9 mouse cellular contexts compared by ENCODE assay signal in genomic region chr19:40369852-40370811, GRCm38 (mm10).
DNase-seq lines count a peak whose midpoint lies in the region; ATAC-seq and TF ChIP-seq lines count a peak whose summit lies in the region.
"Had no signal": no experiment of that assay in that cellular context is flagged by ENCODE, and none has a peak within 500 bp of the region (broad histone marks: within the 10 kb centered on the region; RNA-seq: fewer than 3 reads in every experiment).

No protein-coding gene starts in this region.

- no peaks in the 10 kb centered on the region for H3K9me3 ChIP-seq in lung, postnatal 0 days (ENCODE audit: low read length)
- H3K9me3 ChIP-seq in kidney, postnatal 0 days (replicated peaks; ENCODE audit: low read length) = no peaks in the 10 kb centered on the region
- H3K9me3 ChIP-seq in stomach, embryonic 15.5 days = no peaks in the 10 kb centered on the region
- H3K9me3 ChIP-seq: hindbrain, embryonic 15.5 days had no signal

- WGBS in lung, postnatal 0 days = 40% methylated on average over 18 of the region's 18 CpGs
- 47% methylated on average over 18 of the region's 18 CpGs for WGBS in kidney, postnatal 0 days
- 42% methylated on average over 18 of the region's 18 CpGs for WGBS in stomach, embryonic 15.5 days

- H3K36me3 ChIP-seq in lung, postnatal 0 days (ENCODE audit: insufficient read depth, low read length) = no peaks in the 10 kb centered on the region
- H3K36me3 ChIP-seq in kidney, postnatal 0 days (ENCODE audit: insufficient read depth, low read length) = 0 out of 2 replicates have a peak, but pooled peaks cover 4% of the 10 kb centered on the region
- peaks cover 4% of the 10 kb centered on the region; the same call in 1 of the 2 replicates for H3K36me3 ChIP-seq in stomach, embryonic 15.5 days

- H3K27ac ChIP-seq in lung, postnatal 0 days (ENCODE audit: low read length) = no peak overlapping the region
- H3K27ac ChIP-seq in kidney, postnatal 0 days = no peak overlapping the region
- peak overlapping the region; percentile 33; the same call in 1 of the 2 replicates for H3K27ac ChIP-seq in stomach, embryonic 15.5 days
- H3K27ac ChIP-seq: hindbrain, embryonic 15.5 days had no signal

- no peak overlapping the region for H3K4me3 ChIP-seq in lung, postnatal 0 days (ENCODE audit: low read depth, low read length)
- H3K4me3 ChIP-seq in kidney, postnatal 0 days (replicated peaks; ENCODE audit: low read depth, low read length) = no peak overlapping the region
- no peak overlapping the region for H3K4me3 ChIP-seq in stomach, embryonic 15.5 days (replicated peaks)
- H3K4me3 ChIP-seq: hindbrain, embryonic 15.5 days had no signal

- DNase-seq in lung, postnatal 0 days (ENCODE audit: low spot score) = peak; percentile 56
- DNase-seq in lung, postnatal 25 days (ENCODE audit: low spot score) = no peak
- DNase-seq in gastrocnemius, adult 18-20 months (ENCODE audit: low spot score) = peak; percentile 73
- DNase-seq in kidney, postnatal 0 days (ENCODE audit: low spot score) = peak; percentile 74
- DNase-seq in lung, postnatal 10 days = no peak

- H3K27me3 ChIP-seq in lung, postnatal 0 days (replicated peaks; ENCODE audit: insufficient read depth, low read length) = no peaks in the 10 kb centered on the region
- no peaks in the 10 kb centered on the region for H3K27me3 ChIP-seq in kidney, postnatal 0 days (ENCODE audit: insufficient read depth, low read length)
- no peaks in the 10 kb centered on the region for H3K27me3 ChIP-seq in stomach, embryonic 15.5 days (replicated peaks)
- H3K27me3 ChIP-seq: hindbrain, embryonic 15.5 days had no signal

- TF ChIP-seq EP300 in lung, postnatal 0 days (IDR thresholded peaks at IDR 0.05) = no peak

- H3K4me2 ChIP-seq in lung, postnatal 0 days (replicated peaks; ENCODE audit: low read depth, low read length) = 0 out of 2 replicates have a peak overlapping the region, but pooled peaks have one; percentile 6
- no peak overlapping the region for H3K4me2 ChIP-seq in kidney, postnatal 0 days (ENCODE audit: low read length)
- H3K4me2 ChIP-seq in stomach, embryonic 15.5 days = no peak overlapping the region
- H3K4me2 ChIP-seq: hindbrain, embryonic 15.5 days had no signal

- peaks cover 15% of the 10 kb centered on the region; the same call in 1 of the 2 replicates for H3K4me1 ChIP-seq in lung, postnatal 0 days (ENCODE audit: insufficient read depth, low read depth, low read length)
- 0 out of 2 replicates have a peak, but pooled peaks cover 7% of the 10 kb centered on the region for H3K4me1 ChIP-seq in kidney, postnatal 0 days (replicated peaks; ENCODE audit: insufficient read depth, low read length)
- H3K4me1 ChIP-seq in stomach, embryonic 15.5 days = peaks cover 11% of the 10 kb centered on the region; the same call in 1 of the 2 replicates

- H3K9ac ChIP-seq in lung, postnatal 0 days (replicated peaks; ENCODE audit: low read depth) = no peak overlapping the region
- H3K9ac ChIP-seq in kidney, postnatal 0 days (ENCODE audit: low read depth, low read length) = no peak overlapping the region
- no peak overlapping the region for H3K9ac ChIP-seq in stomach, embryonic 15.5 days
- H3K9ac ChIP-seq: hindbrain, embryonic 15.5 days had no signal

- peak; percentile 46 for TF ChIP-seq CTCF in lung, postnatal 0 days (IDR thresholded peaks at IDR 0.05)
- peak; percentile 36; the same call in 1 of the 2 replicates for TF ChIP-seq CTCF in kidney, postnatal 0 days (IDR thresholded peaks at IDR 0.05; ENCODE audit: low read depth)

- peak; percentile 16 for ATAC-seq in lung, postnatal 0 days
- ATAC-seq in kidney, postnatal 0 days (replicated peaks; ENCODE audit: low FRiP score, low read depth) = peak; percentile 55
- peak; percentile 82 for ATAC-seq in stomach, embryonic 15.5 days (ENCODE audit: insufficient read depth, low FRiP score, low read depth)
- no peak for ATAC-seq in frontal cortex, adult (ENCODE audit: low TSS enrichment)
- no peak for ATAC-seq in erythroblast, adult 5-6 weeks (replicated peaks; ENCODE audit: low FRiP score, poor library complexity, severe bottlenecking)

Comparison
In these comparisons a context has a peak if more than half of its experiments do, and no peak if none do; other contexts are left out.
1. DNase-seq: peak in lung, postnatal 0 days (single experiment), gastrocnemius, adult 18-20 months (single experiment) and kidney, postnatal 0 days (single experiment); none in lung, postnatal 25 days (single experiment) and lung, postnatal 10 days (single experiment).
2. ATAC-seq: peak in lung, postnatal 0 days (single experiment), kidney, postnatal 0 days (single experiment) and stomach, embryonic 15.5 days (single experiment); none in frontal cortex, adult (single experiment) and erythroblast, adult 5-6 weeks (single experiment).